Mouse (Mus musculus) ovary, adult 2 months (tissue): Measurements from ENCODE around the gene Atxn7. TPM values are rescaled to one million over a fixed set of nuclear protein-coding genes. Genes with fewer than 3 reads are reported as not detected.

ENCODE experiments used
- polyA plus RNA-seq: library from polyadenylated mRNA; depleted of rRNA; stranded (reverse); fragments of >200 nt; gene quantifications from 2 replicates; pipeline ENCODE4 v1.2.3, GENCODE M21; 2012; rRNA removed

Gene Atxn7
- 34.4 and 37.5 TPM in 2 replicates for polyA plus RNA-seq

DNA sequence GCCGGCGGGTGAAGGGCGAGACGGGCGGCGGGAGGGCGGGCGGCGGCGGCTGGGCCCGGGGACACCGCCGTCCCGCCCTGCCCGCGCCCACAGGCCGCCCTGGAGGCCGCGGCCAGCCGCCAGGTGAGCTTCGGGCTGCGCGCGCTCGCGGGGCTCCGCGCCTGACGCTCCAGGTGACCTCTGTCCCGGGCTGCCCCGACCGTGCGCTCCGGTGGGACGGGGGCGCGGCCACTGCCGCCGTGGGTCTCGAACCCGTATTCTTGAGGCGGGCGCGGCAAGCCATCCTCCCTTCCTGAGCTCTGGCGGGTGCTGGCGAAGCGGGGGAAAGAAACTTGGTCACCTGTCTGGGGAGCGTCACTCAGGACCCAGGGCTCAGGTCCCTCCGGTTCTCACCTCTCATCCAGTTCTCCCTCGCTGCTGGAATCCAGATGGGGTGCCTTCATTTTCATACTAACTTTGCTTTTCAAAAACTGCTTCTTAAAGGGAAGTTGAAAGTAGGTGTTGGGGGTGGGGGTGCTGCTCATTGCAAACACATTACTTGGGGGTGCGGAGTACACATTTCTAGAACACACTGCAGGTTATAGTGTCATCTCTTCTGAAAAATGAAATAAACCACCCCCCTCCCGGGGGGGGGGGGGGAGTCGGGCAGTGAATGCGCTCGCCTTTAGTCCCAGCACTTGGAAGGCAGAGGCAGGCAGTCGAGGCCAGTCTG, at the start of gene Atxn7, which contains the start of gene Thoc7:
Gene Atxn7 (plus strand): TSS at position 40 of the 712 bp plus-strand sequence.
Gene Thoc7 (minus strand): TSS at position 452 of the 712 bp plus-strand sequence.

DNA sequence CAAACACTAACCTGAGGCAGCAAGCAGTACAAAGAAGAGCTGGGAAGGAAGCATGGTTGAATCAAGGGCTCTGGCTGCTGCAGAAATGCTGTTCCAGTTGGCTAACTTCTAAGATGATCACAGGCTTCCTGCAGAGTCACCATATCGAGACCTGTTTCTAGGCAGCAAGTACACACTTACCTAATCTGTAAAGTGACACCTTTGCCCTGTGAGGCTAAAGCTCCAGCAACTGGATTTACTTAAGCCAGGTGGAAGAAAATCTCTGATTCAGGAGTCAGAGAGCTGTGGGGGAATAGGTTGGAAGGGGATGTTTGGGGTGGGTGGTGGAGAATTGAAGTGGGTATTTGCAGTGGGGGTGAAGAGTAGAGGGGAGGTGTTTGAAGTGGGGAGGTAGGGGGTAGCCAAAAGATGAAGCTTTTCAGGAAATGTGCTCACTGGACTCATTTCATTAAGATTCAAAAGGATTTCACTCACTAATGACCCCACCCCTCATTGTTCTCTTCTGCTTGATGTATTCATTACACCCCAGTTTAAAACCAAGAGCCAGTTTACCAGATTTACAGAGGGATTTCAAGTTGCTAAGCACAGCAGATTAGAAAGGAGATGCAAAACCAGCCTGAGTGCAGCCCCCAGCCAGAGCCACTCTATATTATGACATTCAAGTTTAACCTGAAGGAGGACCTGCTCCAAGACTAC, 46.7 kb upstream of the Atxn7 start, which contains the start of gene Gm281:
Gene Gm281 (minus strand): TSS at position 92 of the 696 bp plus-strand sequence.

DNA sequence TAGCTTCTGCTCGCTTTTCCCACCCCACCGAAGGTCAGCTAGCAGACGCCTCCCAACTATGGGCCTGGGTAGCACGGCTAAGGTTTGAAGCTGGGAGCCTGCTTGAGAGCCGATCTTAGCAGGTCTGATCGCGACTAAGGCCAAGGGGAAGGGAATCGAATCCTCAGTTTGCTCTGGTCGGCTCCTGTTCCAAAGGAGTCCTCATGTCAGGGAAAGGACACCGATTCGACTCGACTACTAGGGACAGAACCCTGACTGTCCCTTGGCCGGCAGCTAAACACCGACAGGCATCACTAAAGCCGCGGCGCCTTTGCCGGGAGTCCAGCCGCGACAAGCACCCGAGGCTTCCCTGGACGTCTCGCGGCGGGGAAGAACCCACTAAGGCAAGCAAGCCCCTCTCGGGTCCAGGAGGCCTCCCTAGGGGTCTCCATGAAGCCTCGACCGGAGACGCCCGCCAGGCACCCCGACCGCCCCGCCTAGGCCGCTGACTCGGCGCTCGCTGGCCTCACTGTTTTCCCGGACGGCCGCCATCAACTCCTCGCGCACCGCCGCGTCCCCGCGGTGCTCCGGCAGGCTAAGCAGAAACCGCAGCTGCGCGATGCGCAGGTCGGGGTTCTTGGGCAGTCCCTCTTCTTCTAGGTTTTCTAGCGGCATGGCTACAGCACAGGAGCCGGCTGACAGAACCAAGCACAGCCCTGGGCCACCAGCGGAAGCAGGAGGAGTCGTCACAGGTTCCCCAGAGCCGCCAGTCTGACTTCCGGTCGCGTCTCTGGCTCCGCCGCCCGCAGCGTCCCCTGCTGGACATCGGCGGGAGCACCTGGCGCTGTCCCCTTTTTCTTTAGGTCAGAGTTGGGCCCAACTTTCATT, 159.2 kb downstream of the Atxn7 start, which contains the start of gene Psmd6:
Gene Psmd6 (minus strand): TSS at position 755 of the 867 bp plus-strand sequence.

Other genes with a start within 250 kb of the Atxn7 start
- gene Gm281, start 47.0 kb upstream of the Atxn7 start, polyA plus RNA-seq: 0.09 and 0.12 TPM in 2 replicates
- 10.9 and 16.0 TPM in 2 replicates for gene Thoc7, start 412 bp downstream of the Atxn7 start, polyA plus RNA-seq
- 22.1 and 28.8 TPM in 2 replicates for gene Psmd6, start 159.5 kb downstream of the Atxn7 start, polyA plus RNA-seq
- gene Olfr720, start 225.4 kb downstream of the Atxn7 start, polyA plus RNA-seq: not detected in 2 replicates